Mouse (Mus musculus) A20 (cell line): ENCODE data around the gene H2-D1.
A peak's percentile ranks its signal among the peaks of the same experiment; 100 is the strongest.

ENCODE experiments used
- DNase-seq: peaks from one replicate; pipeline ENCODE4 v3.0.0-alpha.2; 2011; ENCODE audit warnings: low read depth, low spot score

Gene H2-D1

DNA sequence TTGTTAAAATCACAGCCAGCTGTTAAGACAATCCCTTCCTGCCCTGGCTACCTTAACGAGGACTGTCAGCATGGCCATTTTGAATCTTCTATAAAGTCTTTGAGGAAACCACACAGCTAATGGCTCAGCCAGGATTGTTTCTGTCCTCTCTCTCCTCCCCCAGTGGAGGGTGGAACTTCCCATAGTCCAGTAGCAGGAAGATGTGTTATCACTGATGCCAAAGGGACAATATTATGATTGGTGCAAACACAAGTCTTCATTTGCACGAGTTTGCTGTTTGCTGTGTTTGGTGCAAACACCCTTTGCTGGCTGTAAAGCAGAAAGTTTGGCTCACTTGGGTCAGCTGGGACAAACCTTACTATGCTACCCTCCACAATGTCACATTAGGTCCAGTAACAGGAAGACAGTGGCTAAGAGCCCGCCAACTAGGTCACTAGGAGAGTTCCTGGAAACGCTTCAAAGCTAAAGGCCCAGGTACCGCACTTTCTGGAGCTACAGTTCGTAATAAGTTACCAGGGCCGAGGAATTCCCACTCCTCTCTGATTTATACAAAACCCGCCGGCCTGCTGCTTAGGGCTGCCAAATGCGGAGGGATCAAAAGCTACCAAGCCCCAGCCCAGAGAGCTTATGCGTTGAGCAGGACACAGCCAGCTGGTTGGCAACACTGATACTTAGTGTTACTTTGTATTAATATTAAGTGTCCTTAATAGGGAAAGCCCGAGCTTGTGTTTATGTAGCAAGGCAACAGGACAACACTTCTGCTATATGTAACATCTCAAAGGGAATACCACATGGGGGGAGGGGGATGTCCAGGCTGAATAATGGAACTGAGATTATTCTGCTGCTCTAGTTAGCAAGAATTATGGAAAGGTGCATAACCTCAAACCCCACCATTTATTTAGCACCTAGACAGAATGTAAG is 21.9 kb upstream of the H2-D1 start:
- DNase-seq: no peak

DNA sequence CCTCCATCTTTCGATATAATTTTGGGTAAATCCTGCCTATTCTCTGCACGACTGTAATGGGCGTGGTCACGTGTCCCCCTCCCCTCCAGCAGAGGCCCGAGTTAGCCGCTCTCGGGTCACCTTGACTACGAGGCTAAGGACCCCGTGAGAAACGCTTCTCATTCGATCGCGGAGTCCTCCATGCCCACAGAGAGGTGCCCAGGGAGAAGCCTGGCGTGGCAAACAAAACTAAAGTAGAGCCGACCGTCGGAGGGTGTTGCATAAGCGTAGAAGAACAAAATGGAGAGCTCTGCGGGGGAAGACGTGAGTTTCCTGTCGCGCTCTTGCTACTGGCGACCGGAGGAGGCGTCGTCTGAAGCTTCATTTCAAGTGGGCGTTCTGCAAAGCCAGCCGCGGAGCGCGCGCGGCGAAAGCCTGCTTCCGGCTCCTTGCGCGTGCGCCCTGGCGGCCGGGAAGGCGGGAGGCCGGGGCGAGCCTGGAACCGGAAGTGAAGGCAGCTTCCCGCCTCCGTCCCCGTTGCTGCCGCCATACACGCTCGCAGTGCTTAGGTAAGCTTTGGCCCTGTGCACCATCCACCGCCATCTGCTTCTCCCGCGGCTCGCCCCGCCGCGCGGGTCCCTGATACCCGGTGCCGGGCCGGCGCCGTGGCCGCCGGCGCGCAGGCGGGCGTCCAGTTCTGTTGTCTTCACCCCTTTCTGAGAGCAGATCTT is 21.1 kb upstream of the H2-D1 start, which contains the start of gene Ddx39b:
Ddx39b (plus strand) TSS at position 442 of the 710 bp plus-strand sequence.
- peak; percentile 98 for DNase-seq

DNA sequence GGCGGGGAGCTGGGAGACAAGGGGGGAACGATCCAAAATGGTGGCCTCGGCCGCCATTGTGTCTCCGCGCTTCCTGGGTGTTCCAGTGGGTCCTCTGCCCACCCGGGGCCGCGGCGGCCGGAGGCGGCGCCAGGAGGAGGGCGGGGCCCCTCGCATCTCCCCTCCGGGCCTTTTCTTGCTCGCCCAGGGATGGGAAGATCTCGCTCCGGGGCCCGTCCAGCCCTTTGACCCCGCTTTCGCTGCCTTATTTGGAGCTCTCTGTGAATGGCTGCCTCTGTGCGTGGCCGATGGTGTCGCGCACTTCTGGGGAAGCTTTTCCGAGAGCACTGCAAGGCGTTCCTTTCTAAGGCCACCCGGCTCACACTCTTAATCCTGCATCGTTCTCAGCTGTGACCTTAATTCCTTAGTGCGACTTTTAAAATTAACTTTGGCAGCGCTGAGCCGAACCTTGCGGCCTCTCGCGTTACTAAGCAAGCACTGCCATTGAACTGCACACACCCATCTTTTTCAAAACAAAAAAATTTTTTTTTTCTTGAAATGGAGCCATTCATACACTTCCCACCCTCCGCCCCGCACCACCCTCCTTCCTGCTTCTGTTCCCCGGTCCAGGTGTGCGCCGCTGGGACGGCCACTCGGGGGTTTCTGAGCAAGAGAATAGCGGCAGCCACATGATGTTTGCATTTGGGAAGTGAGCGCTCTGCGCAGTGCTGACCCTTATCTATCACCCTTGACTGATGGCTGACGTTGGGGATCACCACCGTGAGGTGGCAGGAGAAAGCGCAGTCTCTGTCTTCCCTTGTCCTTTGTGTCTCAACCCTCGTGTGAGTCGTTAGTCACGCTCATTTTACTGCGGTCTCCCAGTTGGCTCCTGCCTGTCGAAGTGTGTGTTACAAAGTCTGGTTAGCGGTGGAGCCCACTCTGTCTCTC is 20.3 kb upstream of the H2-D1 start:
- DNase-seq: peak; percentile 71

DNA sequence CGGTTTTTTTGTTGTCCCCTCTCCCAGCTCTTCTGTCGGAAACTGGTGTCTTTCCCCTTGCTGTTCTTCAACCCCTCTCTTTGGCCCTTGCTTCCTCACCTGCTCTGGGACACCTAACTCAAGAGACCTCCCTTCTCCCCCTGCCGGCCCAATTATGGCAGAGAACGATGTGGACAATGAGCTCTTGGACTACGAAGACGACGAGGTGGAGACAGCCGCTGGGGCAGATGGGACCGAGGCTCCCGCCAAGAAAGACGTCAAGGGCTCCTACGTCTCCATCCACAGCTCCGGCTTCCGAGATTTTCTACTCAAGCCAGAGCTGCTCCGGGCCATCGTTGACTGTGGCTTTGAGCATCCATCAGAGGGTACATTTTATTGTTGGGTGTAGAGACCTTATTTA is 19.4 kb upstream of the H2-D1 start:
- DNase-seq: no peak

DNA sequence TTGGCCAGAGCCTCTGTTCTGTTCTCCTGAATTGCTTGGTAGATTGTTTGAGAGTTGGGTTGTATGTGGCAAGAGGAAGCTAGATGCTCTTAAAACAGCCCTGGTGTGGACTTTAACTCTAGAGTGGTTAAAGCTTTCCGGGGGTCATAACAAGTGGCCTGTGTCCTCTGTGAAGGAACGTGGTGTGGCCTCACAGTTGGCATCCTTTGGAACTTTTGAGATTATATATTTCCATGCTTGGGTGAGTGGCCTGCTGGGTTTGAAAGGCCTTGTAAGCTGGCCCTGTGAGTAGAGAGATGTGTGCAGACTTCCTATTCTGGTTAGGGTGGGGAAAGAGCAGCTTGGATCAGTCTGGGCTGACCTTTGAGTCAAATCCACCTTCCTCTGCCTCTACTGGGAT is 17.5 kb upstream of the H2-D1 start:
- no peak for DNase-seq

DNA sequence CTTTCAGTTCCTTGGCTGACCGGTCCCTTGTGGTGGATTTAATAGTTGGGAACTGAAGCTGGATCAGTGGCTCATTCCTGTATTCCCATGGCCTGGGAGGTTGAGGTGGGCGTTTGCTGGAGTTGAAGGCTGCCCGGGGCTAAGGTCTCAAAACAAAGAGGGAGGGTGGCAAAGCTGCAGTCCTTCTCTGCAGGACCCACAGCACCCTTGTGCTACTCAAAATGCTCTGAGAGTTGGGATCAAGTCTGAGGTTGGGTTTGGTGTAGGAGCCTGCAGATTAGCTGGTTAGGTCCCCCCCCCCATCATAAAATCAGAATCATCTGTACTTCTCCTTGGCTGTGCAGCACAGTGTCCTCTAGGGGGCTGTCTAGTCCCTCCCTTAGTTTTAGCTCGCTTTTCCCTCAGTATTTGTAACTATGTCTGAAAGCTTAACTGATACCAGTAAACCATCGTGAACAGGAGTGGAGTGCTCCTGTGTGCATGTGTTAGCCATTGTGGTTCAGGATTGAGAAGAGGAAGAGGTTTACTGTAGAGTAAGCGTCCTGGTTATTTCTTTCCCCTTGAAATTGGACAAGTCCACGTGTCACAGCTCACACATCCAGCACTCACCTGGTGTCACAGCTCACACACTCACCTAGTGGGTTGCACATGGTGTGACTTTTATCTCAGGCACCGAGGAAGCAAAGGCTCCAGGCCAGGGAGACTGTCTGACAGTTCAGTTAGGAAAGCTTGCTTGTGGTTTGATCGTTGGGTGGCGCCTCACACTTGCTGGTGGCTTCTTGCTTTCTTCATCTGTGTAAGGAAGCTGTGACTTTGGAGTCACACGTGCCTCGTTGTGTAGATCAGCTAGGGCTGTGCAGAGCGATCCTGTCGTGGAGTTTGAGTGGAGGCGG is 16.6 kb upstream of the H2-D1 start:
- peak; percentile 43 for DNase-seq

DNA sequence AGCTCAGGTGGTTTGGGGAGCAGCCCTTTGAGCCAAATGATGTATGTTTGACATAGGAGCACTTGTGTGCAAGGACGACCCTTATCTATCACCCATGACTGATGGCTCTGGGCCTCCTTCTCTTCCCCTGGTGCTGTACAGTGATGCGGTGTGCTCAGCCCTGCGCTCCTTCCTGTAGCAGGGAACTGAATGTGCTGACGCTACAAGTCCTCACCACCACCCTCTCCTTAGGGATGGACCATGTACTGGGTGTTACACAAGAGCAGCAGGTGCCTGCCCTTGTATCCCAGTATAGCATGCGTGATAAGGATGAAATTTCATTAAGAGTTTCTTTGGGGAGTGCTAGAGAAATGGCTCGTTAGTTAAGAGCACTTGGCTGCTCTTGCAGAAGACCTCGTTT is 15.4 kb upstream of the H2-D1 start:
- no peak for DNase-seq

DNA sequence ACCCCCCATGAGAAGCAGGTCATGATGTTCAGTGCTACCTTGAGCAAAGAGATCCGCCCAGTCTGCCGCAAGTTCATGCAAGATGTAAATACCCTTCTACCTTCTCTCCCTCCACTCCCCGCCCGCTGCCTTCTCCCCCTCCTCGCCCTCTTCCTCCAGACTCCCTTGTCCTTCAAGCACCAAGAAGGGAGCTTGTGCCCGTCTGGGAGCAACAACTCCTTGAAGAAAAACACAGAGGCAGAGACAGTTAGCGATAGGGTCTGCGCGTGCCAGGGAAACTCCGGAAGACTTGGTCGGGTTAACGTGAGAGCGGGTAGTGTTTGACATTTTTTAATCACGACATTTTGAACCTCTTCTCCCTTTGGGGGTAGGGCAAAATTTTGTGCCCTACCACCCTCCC is 13.5 kb upstream of the H2-D1 start:
- DNase-seq: no peak

DNA sequence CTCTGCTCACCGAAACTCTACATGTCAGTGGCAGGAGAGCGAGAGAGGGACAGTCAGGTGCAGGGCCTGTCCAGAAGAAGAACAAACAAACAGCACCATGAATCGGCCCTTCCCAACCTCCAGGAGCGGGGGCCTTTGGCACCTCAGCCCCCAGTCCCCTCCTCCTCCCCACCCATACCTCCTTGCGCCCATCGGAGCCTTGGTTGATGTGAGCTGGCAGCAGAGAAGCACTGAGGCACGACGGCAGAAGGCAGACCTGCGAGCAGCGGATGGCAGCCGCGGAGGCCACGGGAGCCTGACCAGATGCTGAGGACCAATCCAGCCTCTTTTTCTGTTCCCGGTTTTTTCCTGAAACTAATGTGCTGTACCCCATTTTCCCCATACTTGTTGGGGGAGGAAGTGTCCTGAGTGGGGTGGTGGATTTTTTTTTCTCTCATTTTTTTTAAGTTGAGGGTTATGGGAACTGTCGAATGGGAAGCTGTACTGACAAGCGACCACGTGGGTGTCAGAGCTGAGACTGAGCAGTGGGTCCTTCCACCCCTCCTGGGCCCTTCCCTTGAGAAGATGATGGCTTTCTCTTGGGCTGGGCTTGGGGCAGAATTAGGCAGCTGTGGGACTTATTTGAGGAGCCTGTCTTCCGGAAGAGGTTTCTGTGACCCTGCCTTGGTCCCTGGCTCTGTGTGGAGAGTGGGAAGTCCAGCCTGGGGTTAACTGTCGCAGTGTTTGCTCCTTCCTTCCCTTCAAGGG is 12.9 kb upstream of the H2-D1 start:
- no peak for DNase-seq

DNA sequence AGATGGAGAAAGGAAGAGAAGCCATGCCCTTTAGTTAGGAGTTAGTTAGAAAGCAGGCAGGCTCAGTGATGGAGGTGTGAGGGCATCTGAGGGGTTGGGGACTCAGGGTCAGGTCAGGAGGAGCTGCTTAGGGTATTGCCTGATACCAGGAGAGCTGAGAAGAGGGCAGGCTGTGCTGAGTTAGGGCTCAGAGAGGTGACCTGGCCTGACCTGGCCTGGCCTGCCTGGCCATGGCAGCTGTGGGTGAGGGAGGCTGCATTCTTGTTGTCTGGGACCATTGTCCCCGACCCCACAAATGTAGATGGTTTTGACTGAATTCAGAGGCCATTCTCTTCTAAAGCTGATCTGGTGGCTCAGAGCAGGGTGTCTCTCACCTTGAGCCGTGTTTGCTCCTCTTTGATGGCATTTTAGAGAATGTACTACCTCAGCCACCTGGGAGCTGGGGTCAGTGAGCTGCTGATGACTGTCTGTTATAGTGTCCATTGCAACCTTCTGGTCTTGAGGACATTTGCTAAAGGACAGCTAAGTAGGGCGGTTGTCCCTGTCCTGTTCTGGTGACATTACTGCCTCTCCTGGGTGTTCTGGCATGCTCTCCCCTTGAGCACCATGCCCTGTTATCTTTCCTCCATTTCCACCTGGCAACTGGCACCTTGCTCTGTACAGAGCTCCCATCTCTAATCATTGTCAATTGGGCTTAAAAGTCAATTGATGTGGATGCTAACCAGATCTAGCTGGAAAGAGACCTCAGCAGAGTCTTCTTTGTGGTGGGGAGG is 12.0 kb upstream of the H2-D1 start:
- DNase-seq: peak; percentile 6

DNA sequence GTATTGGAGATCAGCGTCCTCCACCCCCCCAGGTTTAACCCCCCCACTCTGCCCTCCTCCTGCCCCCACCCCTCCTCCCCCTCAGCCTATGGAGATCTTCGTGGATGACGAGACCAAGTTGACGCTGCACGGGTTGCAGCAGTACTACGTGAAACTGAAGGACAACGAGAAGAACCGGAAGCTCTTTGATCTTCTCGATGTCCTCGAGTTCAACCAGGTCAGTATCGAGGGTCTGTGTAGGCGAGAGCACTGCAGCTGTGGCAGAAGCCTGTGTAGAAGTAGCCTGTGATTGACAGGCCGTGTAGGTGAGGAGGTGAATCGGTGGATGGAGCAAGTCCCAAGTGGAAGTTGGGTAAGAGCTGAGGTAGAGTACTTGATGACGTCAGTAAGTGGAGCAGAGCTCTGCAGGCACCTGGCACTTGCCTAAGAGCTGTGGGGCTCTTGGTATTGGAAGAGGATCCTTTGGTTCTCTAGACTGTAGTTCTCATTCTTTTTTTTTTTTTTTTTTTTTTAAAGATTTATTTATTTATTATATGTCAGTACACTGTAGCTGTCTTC is 11.3 kb upstream of the H2-D1 start:
- DNase-seq: peak; percentile 17

DNA sequence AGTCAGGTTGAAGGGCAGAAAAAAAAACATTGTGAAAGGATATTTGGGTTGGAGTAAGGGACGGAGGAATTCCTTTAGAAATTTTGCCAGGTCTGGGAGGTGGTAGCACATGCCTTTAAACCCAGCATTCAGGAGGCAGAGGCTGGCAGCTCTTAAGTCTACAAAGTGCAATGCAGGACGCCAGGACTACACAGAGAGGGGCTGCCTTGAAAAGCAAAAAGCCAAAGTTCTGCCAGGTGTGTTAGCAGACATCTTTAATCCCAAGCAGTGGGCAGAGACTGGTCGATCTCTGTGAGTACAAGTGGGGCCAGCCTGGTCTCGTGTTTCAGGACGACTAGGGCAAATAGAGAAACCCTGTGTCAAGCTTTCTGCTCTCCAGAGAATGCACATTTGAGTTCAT is 10.5 kb upstream of the H2-D1 start:
- no peak for DNase-seq

DNA sequence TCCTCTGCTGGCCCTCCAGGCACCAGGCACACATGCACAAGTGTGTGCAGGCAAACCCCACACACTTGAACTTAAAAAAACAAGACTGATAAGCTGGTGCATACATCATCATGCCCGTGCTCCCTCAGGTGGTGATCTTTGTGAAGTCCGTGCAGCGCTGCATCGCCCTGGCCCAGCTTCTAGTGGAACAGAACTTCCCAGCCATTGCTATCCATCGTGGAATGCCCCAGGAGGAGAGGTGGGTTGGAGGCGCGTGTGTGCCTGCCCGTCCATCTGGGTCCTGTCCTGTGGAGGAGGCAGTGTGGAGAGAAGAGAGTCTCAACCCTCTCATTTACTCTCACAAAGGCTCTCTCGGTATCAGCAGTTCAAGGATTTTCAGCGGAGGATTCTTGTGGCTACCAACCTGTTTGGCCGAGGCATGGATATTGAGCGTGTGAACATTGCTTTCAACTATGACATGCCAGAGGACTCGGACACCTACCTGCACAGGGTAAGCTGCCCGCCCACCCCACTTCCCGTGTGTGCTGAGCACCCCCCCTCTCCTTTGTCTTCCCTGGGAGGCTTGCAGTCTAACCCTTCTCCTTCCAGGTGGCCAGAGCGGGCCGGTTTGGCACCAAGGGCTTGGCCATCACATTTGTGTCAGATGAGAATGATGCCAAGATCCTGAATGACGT is 9.8 kb upstream of the H2-D1 start:
- no peak for DNase-seq

DNA sequence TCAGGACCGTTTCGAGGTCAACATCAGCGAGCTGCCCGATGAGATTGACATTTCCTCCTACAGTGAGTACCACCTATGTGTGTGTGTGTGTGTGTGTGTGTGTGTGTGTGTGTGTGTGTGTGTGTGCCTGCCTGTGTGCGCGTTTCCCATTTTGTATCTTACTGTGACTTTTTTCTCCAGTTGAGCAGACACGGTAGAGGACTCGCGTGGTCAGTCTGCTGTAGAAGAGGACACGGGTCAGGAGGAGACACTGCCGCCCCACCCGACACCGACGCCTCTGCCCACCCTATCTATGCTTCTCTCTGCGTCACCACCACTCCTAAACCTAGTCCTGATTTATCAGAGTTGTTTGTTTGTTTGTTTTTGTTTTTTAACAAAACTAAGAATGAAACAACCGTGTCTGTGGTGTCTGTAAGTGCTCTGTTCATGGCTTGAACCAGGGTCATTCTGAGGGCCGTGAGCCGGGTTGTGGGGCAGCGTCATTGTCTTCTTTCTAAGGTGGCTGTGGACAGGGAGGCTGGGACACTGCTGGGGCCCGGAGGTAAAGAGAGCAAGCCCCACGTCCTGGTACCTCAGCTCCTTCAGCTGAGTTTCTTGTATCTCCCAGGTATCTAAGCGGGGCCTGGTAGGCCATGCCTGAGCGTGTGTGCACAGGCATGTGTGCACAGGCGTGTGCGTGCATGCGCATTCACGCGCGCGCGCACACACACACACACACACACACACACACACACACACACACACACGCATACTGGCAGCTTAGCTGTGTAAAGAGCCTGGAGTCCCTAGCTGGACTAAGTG is 9.0 kb upstream of the H2-D1 start:
- no peak for DNase-seq

DNA sequence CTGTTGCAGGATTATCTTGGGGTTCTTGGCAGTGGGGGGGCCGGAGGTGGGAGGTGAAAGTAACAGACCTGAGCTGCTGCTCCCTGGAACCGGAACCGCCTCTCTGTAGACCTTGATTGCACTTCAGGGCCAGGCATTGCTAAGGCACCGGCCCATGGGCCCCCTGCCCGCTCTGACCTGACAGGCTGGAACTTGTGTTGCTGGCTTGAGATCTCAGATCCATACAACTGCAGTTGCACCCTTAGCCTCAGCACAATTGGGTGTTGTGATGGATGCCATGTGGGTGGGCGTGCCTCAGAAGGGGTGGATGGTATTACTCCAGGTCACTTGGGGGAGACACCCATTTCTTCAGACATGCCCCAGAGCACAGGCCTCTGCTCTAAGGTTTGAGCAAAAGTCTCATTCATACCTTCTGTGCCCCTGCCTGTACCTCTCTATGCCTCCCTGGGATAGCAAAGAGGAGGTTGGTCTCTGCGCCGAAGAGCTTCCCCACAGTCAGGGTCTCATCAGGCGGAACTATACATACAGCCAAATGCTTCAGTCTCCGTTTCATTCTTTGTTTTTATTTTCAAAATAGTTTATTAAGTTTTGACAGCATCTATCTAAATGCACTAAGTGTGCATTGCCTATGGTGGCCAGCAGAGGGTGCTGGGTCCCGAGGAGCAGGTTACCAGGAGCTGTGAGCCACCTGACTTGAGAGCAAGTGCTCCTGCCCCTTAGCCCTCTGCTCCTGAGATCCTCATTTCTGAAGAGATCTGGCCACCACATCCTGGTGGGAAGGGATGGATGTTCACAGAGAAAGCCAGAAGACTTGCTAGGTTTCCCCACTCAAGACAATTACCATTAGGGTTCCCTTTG is 8.1 kb upstream of the H2-D1 start:
- DNase-seq: peak; percentile 85

DNA sequence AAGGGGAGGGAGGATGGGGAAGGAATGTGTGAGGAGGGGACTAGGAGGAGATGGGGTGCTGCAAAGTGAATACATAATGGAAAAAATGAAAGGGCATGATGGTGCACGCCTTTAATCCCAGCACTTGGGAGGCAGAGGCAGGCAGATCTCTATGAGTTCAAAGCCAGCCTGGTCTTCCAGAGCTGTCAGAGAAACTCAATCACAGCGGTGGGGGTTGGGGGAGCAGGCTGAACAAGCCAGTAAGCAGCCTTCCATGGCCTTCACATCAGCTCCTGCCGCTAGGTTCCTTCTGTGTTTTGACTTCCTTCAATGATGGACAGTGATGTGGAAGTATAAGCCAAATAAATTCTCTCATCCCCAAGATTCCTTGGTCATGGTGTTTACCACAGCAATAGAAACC is 7.2 kb upstream of the H2-D1 start:
- no peak for DNase-seq

DNA sequence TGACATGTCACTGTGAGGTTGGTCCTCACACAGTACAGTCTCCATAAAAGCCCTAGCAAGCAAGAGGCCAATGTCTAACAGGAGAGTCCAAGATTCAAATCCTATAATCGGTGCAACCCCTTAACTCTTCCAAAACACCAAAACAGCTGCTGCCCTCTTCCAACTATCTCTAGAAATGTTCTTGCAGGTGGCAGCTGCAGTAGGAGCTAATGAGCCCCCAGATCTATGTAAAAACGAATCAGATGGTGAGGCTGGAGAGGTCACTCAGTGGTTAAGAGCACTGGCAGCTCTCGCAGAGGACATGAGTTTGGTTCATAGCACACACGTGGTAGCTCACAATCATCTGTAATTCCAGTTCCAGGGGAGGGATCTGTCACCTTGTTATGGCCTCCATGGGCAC is 6.8 kb upstream of the H2-D1 start:
- DNase-seq: peak; percentile 45
